Mouse (Mus musculus) hematopoietic stem cell, adult 5-6 weeks (primary cell): ENCODE data around the gene E2f6. TPM values are rescaled to one million over a fixed set of nuclear protein-coding genes. Genes with fewer than 3 reads are reported as not detected.

Experiments
- ATAC-seq, 2 experiments: fragments of 125-278 bp in 1 of 2; replicated peaks in 1 of 2; 2 replicates each; pipeline ENCODE4 v1.8.0; 2016 to 2017; ENCODE audit warnings: inconsistent platforms in 2 of 2, mild to moderate bottlenecking in 2 of 2, moderate number of reproducible peaks in 2 of 2, low read depth in 1 of 2, moderate TSS enrichment in 1 of 2; ENCODE audit not compliant: low FRiP score in 2 of 2, poor library complexity in 2 of 2, severe bottlenecking in 2 of 2, insufficient read depth in 1 of 2, low TSS enrichment in 1 of 2
- total RNA-seq: library from RNA; stranded (forward); fragments of 172-1452, 232-1000 nt; gene quantifications from 2 replicates; pipeline ENCODE4 v1.2.3, GENCODE M21; 2017

The E2f6 gene
- total RNA-seq, 1 experiment from 2014 or later: 63.5 TPM

- no peak for ATAC-seq
These were observed 17.4 kb upstream of the E2f6 start for GRCm38 (mm10) chr12:16793371-16793770.

GRCm38 (mm10) chr12:16795781-16796180, 15.0 kb upstream of the E2f6 start:
- ATAC-seq: no peak

- no peak for ATAC-seq
These were observed 11.9 kb upstream of the E2f6 start for GRCm38 (mm10) chr12:16798894-16799293.

GRCm38 (mm10) chr12:16799928-16800258, 10.9 kb upstream of the E2f6 start:
- no peak for ATAC-seq

GRCm38 (mm10) chr12:16800259-16800958, 10.4 kb upstream of the E2f6 start, which contains the start of gene Greb1:
Gene Greb1 (minus strand): TSS chr12:16800886.
- ATAC-seq: peak; percentile 30 to 45; a peak in 1 of 4 replicates

- peak; percentile 35 to 74; a peak in 2 of 4 replicates for ATAC-seq
These were observed 9.8 kb upstream of the E2f6 start for GRCm38 (mm10) chr12:16800959-16801315.

- no peak for ATAC-seq
These were observed 7.4 kb upstream of the E2f6 start for GRCm38 (mm10) chr12:16803237-16803955.

- no peak for ATAC-seq
These were observed 6.8 kb upstream of the E2f6 start for GRCm38 (mm10) chr12:16803956-16804430.

GRCm38 (mm10) chr12:16805511-16805910, 5.3 kb upstream of the E2f6 start:
- ATAC-seq: peak; percentile 74 to 75

GRCm38 (mm10) chr12:16808045-16808444, 2.7 kb upstream of the E2f6 start:
- peak; percentile 61 to 72 for ATAC-seq

GRCm38 (mm10) chr12:16811477-16811876, 714 bp downstream of the E2f6 start:
- ATAC-seq: no peak

GRCm38 (mm10) chr12:16817147-16817546, 6.4 kb downstream of the E2f6 start:
- no peak for ATAC-seq

GRCm38 (mm10) chr12:16818513-16818912, 7.8 kb downstream of the E2f6 start:
- no peak for ATAC-seq

GRCm38 (mm10) chr12:16820761-16821160, 10.0 kb downstream of the E2f6 start:
- no peak for ATAC-seq

GRCm38 (mm10) chr12:16822181-16822734, 11.5 kb downstream of the E2f6 start:
- ATAC-seq: no peak

- ATAC-seq: no peak
These were observed 12.9 kb downstream of the E2f6 start for GRCm38 (mm10) chr12:16823701-16824100.

- ATAC-seq: peak; percentile 76 to 87
These were observed 17.7 kb downstream of the E2f6 start for GRCm38 (mm10) chr12:16828505-16828904.

- no peak for ATAC-seq
These were observed 19.0 kb downstream of the E2f6 start for GRCm38 (mm10) chr12:16829785-16830184.
